Mouse (Mus musculus) neural tube, embryonic 14.5 days (tissue): ENCODE measurements at regions not wholly inside any gene's neighbourhood (a gene's known extent, or its start where the extent isn't known, plus 50 kb on each side); places are given as distances from the start of the nearest gene placed in this dataset.

Experiments used
- ATAC-seq: fragments of 200-750 bp; cut with Nextera tagmentation; 2 replicates; pipeline ENCODE4 v1.8.0; 2017; ENCODE audit warnings: low read depth, mild to moderate bottlenecking, moderate TSS enrichment, moderate library complexity
- H3K27ac ChIP-seq: fragments of 300-500 bp; sonication (generic); 2 replicates; pipeline ENCODE4 v1.5.1; 2014; ENCODE audit warnings: low read depth, mild to moderate bottlenecking, control low read depth, low read length, moderate library complexity, mixed read lengths
- H3K27me3 ChIP-seq: fragments of 300-500 bp; sonication (generic); 2 replicates; pipeline ENCODE4 v1.6.1; 2014; ENCODE audit warnings: low read length; ENCODE audit not compliant: control insufficient read depth, insufficient read depth
- H3K36me3 ChIP-seq: fragments of 300-500 bp; sonication (generic); 2 replicates; pipeline ENCODE4 v1.6.1; 2014; ENCODE audit warnings: low read length, mixed read lengths; ENCODE audit not compliant: control insufficient read depth, insufficient read depth
- H3K4me1 ChIP-seq: fragments of 300-500 bp; sonication (generic); 2 replicates; pipeline ENCODE4 v1.6.1; 2014; ENCODE audit warnings: low read length; ENCODE audit not compliant: control insufficient read depth, insufficient read depth
- H3K4me2 ChIP-seq: fragments of 300-500 bp; sonication (generic); 2 replicates; pipeline ENCODE4 v1.6.1; 2014; ENCODE audit warnings: mild to moderate bottlenecking, low read depth, low read length, control low read depth
- H3K4me3 ChIP-seq: fragments of 300-500 bp; sonication (generic); 2 replicates; pipeline ENCODE4 v1.5.1; 2014; ENCODE audit warnings: low read depth, low read length, control low read depth, mixed read lengths
- H3K9ac ChIP-seq: fragments of 300-500 bp; sonication (generic); replicated peaks from 2 replicates; pipeline ENCODE4 v1.6.1; 2014; ENCODE audit warnings: low read depth, mild to moderate bottlenecking, control low read depth, low read length, mixed read lengths
- H3K9me3 ChIP-seq: fragments of 300-500 bp; sonication (generic); 2 replicates; pipeline ENCODE4 v1.6.1; 2016; ENCODE audit warnings: low read length; ENCODE audit not compliant: control insufficient read depth
- WGBS: fragments of 180-500 bp; shearing (Covaris S2); extraction: QIAGEN DNeasy Blood & Tissue Kit; methylation state at CpG from one replicate; pipeline ENCODE4 v1.1.7; 2014; 5-methylcytosine and 5-hydroxymethylcytosine counted together

DNA sequence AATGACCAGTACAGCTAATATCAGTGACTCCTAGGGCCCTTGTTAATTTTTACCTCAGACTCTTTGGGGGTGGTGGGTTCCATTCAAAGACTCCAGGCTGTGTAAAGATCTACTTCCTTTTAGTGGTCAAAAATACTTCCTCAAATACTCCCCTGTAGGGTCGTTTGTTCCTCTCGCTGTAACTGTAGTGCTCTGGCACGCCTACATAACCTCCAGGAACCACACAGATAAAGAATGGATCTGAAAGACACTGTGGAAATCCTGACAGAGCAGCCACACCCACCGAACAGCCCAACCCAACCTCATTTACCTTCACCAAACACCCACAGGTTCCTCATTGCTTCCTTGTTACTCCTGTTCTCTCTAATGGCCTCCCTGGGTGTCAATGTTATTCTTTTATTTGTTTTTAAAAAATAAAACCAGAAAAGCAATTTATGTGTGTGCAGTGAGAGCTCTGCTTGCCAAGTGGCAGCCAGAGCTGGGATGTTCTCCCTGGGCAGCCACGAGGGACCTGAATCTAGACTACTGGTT lies 119.7 kb downstream of the Mtx3 start:
- no peak overlapping the region for H3K4me3 ChIP-seq
- H3K9me3 ChIP-seq = no peaks in the 10 kb centered on the region
- H3K27ac ChIP-seq = no peak overlapping the region
- H3K9ac ChIP-seq = no peak overlapping the region
- no peak overlapping the region for H3K4me2 ChIP-seq
- no peaks in the 10 kb centered on the region for H3K27me3 ChIP-seq
- ATAC-seq = no peak
- 83% methylated on average over 5 of the region's 5 CpGs for WGBS
- no peaks in the 10 kb centered on the region for H3K4me1 ChIP-seq
- H3K36me3 ChIP-seq = no peaks in the 10 kb centered on the region

DNA sequence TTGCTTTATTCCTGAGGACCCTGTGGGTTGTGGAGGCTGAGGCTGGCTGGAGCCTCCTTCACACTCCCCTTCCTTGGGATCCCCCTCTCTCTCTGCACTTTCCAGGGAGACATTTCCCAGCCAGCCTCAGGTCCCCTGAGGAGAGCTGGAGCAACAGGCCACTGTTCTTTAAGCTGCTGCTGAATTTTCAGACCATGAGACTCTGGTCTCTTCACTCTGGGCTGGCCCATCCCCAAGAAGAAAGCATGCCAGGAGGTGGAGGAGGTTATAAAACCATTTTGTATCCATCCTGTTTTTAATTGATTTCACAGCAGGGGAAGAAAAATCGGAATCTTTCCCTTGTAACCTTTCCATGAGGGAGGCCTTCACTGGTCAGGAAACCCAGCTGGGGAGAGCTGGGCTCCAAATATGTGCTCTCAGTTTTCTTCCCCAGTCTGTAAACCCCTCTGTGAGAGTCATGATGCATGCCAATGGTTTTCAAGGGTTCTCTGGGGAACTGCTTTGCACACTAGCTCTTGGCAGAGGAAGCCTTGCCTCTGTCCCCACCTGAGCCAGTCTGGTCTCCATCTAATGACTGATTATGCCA lies 122.6 kb downstream of the Mtx3 start:
- no peak for ATAC-seq
- Histone ChIP-seq H3K4me2 (no peak overlapping the region), H3K36me3 (no peaks in the 10 kb centered on the region), H3K4me1 (no peaks in the 10 kb centered on the region), H3K27me3 (no peaks in the 10 kb centered on the region), H3K9ac (no peak overlapping the region), H3K4me3 (no peak overlapping the region), H3K9me3 (no peaks in the 10 kb centered on the region), H3K27ac (no peak overlapping the region)
- 58% methylated on average over 1 of the region's 1 CpGs for WGBS

DNA sequence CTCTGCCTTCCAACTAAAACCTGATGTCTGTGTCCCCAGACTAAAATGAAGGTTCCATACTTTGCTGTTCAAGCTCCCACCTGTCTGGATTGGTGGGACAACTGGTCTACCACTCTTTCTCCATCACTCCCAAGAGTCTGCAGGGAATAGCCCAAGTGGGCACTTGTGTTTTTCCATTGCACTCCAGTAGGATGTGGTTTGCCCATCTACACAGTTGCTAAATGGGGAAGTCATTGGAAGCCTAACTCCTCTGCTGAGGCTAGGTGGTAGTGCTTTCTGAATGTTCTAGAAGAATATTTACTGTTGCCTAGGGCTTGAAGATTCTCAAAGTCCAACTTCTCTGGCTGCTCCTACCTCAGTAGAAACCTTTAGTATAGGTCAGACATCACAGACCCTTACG lies 125.0 kb downstream of the Mtx3 start:
- Histone ChIP-seq H3K36me3 (no peaks in the 10 kb centered on the region), H3K4me1 (no peaks in the 10 kb centered on the region), H3K27ac (no peak overlapping the region), H3K27me3 (no peaks in the 10 kb centered on the region), H3K4me3 (no peak overlapping the region), H3K9ac (no peak overlapping the region), H3K9me3 (no peaks in the 10 kb centered on the region), H3K4me2 (no peak overlapping the region)
- ATAC-seq = no peak
- WGBS = 97% methylated on average over 1 of the region's 1 CpGs

DNA sequence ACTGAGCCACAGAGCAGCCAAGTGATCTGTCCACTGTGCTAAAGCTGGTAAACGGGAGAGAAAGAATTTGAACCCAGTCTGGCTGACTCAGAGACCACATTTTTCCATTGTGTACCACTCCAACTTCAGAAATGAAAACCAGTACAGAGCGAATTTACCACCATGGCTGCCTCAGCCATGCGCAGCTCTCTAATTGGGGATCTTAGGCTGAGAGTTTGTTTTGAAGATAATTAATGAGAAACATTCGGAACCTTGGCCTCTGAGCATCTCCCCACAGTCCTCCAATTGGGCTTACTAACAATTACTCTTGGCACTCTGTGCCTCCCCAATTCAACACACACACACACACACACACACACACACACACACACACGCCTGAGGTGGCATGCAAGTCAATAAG lies 128.3 kb downstream of the Mtx3 start:
- ATAC-seq = no peak
- H3K4me2 ChIP-seq = no peak overlapping the region
- no peaks in the 10 kb centered on the region for H3K4me1 ChIP-seq
- no peaks in the 10 kb centered on the region for H3K27me3 ChIP-seq
- no peak overlapping the region for H3K4me3 ChIP-seq
- H3K9ac ChIP-seq = no peak overlapping the region
- no peak overlapping the region for H3K27ac ChIP-seq
- 85% methylated on average over 5 of the region's 5 CpGs for WGBS
- H3K36me3 ChIP-seq = no peaks in the 10 kb centered on the region
- no peaks in the 10 kb centered on the region for H3K9me3 ChIP-seq

DNA sequence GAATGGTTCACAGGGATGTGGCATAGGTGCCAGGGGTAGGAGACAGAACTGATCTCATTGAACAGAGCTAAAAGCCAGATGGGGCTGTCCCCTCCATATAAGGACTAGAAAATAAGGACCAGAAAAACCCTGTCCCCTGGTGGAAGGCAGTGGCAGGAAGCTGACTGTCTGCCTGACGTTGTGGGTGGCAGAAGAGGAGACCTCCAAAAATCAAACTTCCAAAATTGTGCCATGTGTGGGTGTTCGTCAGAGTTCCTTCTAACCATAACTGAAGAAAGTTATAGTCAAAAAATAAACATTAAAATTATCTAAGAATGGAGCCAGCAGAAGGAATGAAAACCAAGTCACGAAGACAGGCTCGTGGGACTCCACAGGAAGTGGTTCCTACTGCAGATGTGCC lies 129.2 kb downstream of the Mtx3 start:
- H3K4me3 ChIP-seq = no peak overlapping the region
- H3K4me2 ChIP-seq = no peak overlapping the region
- H3K4me1 ChIP-seq = no peaks in the 10 kb centered on the region
- WGBS = 80% methylated on average over 4 of the region's 4 CpGs
- H3K36me3 ChIP-seq = no peaks in the 10 kb centered on the region
- H3K27me3 ChIP-seq = no peaks in the 10 kb centered on the region
- H3K27ac ChIP-seq = no peak overlapping the region
- H3K9me3 ChIP-seq = no peaks in the 10 kb centered on the region
- no peak for ATAC-seq
- H3K9ac ChIP-seq = no peak overlapping the region

DNA sequence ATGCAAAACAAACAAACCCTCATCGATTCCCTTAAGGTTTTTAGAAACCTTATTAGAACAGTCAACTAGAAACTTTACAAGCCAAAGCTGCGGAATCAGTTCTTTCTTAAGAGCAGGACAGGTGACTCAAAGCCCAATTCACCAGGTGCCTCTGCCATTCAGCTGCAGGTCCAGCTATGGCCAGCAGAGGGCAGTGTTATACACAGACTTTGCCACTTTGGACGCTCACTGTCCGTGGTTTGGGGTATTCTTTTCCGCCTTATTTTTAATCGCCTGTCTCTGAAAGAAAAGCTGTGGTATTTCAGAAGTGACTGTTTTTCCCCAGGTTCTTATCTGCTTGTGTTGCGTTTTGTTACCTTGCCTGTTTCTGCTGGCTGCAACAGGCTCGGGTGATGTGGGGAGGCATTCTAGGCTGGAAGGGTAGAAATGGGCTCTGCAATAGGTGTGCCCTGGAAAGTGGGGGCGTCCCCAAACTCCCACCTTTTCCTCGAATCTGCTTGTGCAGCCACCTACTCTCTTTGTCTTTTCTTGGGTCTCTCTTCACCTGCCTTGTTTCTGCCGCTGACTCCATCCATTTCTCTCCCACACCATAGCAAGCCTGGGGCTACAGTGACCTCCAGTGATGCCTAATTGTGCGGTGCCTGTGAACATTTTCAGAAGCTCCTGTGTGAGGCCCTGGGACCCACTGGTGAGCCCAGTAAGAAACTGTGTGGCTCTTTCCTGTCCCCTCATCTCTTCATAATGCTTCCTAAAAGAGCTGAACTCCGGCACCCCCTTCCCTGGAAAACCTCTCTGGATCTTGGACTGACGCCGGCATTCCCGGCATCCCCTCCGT lies 142.4 kb downstream of the Mtx3 start:
- peak overlapping the region; percentile 19; the same call in 1 of the 2 replicates for H3K4me3 ChIP-seq
- H3K27me3 ChIP-seq = no peaks in the 10 kb centered on the region
- WGBS = 49% methylated on average over 17 of the region's 17 CpGs
- peak overlapping the region; percentile 48 for H3K4me2 ChIP-seq
- 0 out of 2 replicates have a peak, but pooled peaks cover 4% of the 10 kb centered on the region for H3K4me1 ChIP-seq
- no peak overlapping the region for H3K27ac ChIP-seq
- no peaks in the 10 kb centered on the region for H3K9me3 ChIP-seq
- ATAC-seq = peak; percentile 72
- no peak overlapping the region for H3K9ac ChIP-seq
- H3K36me3 ChIP-seq = no peaks in the 10 kb centered on the region

DNA sequence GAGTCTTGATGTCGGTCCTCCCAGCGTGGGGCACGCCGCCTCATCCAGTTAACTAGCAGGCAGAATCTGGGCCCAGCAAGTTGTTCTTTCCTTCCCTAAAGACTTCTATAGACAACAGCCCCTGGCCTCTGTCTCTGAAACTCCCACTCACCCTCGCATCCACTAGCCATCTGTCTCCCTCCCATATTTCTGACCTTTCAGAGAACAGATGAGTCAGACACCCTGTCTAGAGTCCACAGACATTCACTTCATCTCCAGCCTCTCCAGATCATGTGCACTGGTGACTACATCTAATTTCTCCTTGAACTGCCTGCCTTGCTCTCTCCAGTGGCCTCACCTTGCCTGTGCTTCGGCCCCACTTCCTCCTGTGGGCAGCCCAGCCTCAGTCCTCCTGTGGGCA lies 143.1 kb downstream of the Mtx3 start:
- no peak overlapping the region for H3K9ac ChIP-seq
- 92% methylated on average over 6 of the region's 6 CpGs for WGBS
- H3K9me3 ChIP-seq = no peaks in the 10 kb centered on the region
- no peak for ATAC-seq
- H3K4me3 ChIP-seq = no peak overlapping the region
- H3K27me3 ChIP-seq = no peaks in the 10 kb centered on the region
- no peak overlapping the region for H3K27ac ChIP-seq
- H3K36me3 ChIP-seq = no peaks in the 10 kb centered on the region
- H3K4me2 ChIP-seq = no peak overlapping the region
- H3K4me1 ChIP-seq = 0 out of 2 replicates have a peak, but pooled peaks cover 4% of the 10 kb centered on the region

DNA sequence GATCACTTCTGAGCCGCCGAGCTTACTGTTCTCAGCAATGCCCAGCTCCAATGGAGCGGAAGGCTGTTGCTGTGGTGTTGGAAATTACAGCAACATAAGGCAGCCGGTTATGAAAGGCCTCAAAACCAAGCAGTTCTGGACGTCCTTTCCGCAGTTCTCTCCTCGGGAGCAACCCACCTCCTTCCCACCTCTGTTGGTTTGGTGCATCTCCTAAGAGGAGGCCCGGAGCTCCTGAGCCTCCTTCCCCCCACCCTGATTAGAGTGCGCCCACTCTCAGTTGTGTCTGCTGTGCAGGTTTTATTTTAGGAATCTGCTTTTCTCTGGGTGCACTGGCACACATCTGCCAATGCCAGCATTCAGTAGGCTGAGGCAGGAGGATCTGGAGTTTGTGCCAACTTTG lies 144.0 kb downstream of the Mtx3 start:
- H3K27me3 ChIP-seq = no peaks in the 10 kb centered on the region
- no peak overlapping the region for H3K9ac ChIP-seq
- 83% methylated on average over 9 of the region's 9 CpGs for WGBS
- no peaks in the 10 kb centered on the region for H3K9me3 ChIP-seq
- no peak for ATAC-seq
- no peak overlapping the region for H3K4me2 ChIP-seq
- H3K4me3 ChIP-seq = no peak overlapping the region
- H3K4me1 ChIP-seq = 0 out of 2 replicates have a peak, but pooled peaks cover 4% of the 10 kb centered on the region
- no peaks in the 10 kb centered on the region for H3K36me3 ChIP-seq
- H3K27ac ChIP-seq = no peak overlapping the region
